Mouse (Mus musculus): ENCODE results near the gene Notch4. TPM values are rescaled to one million over a fixed set of nuclear protein-coding genes. Genes with fewer than 3 reads are reported as not detected.

Gene Notch4
- polyA plus RNA-seq, 1 experiment from 2014 or later: 6.1 TPM

GRCm38 (mm10) chr17:34631647-34632046 is 67.6 kb downstream of the Notch4 start:
- H3K4me3 ChIP-seq (ENCODE audit: low read length): peak overlapping the region; percentile 37
- WGBS: 3% methylated on average over 11 of the region's 12 CpGs
- peaks cover 39% of the 10 kb centered on the region for H3K4me1 ChIP-seq (ENCODE audit: control insufficient read depth, insufficient read depth, low read depth, low read length)

GRCm38 (mm10) chr17:34632261-34632691 is 68.2 kb downstream of the Notch4 start:
- no peak overlapping the region for H3K27ac ChIP-seq (ENCODE audit: low read depth, low read length)
- no peaks in the 10 kb centered on the region for H3K9me3 ChIP-seq (ENCODE audit: control insufficient read depth, low read length)
- H3K4me2 ChIP-seq (ENCODE audit: low read length): peak overlapping the region; percentile 84
- WGBS: 5% methylated on average over 26 of the region's 26 CpGs
- H3K36me3 ChIP-seq (ENCODE audit: control insufficient read depth, insufficient read depth, low read length): no peaks in the 10 kb centered on the region
- peak overlapping the region; percentile 37 for H3K4me3 ChIP-seq (ENCODE audit: low read length)
- peaks cover 39% of the 10 kb centered on the region for H3K4me1 ChIP-seq (ENCODE audit: control insufficient read depth, insufficient read depth, low read depth, low read length)
- H3K9ac ChIP-seq (ENCODE audit: low read depth, low read length): peak overlapping the region; percentile 57
- H3K27me3 ChIP-seq (replicated peaks; ENCODE audit: control insufficient read depth, insufficient read depth, low read length): peaks cover 3% of the 10 kb centered on the region; the same call in 1 of the 2 replicates
- no peak for ATAC-seq

More at GRCm38 (mm10) chr17:34631647-34632046, 67.6 kb downstream of the Notch4 start:
- H3K27ac ChIP-seq (ENCODE audit: low read depth, low read length): no peak overlapping the region
- H3K9ac ChIP-seq (ENCODE audit: low read depth, low read length): peak overlapping the region; percentile 57
- H3K36me3 ChIP-seq (ENCODE audit: control insufficient read depth, insufficient read depth, low read length): no peaks in the 10 kb centered on the region
- ATAC-seq: no peak
- H3K4me2 ChIP-seq (ENCODE audit: low read length): peak overlapping the region; percentile 84
- peaks cover 3% of the 10 kb centered on the region; the same call in 1 of the 2 replicates for H3K27me3 ChIP-seq (replicated peaks; ENCODE audit: control insufficient read depth, insufficient read depth, low read length)
- H3K9me3 ChIP-seq (ENCODE audit: control insufficient read depth, low read length): no peaks in the 10 kb centered on the region

DNA sequence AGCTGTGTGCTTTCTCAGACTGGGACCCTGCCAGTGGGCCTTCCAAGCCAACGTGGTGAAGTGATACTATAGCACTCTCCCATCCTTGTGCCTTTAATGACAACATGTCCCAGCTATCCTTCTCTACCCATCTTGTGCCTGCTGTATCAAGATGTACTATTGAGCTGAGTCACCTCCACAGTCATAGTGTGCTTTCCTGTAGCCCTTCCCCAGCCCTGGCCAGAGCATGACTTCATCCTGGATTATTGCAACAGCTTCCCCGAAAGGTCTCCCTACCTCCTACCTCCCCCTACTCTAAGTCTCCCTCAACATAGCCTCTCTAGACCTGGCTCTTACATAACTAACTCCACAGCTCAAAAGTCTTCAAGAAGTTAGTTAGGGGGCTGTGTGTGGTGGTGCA is 71.6 kb downstream of the Notch4 start:
- no peak for ATAC-seq
- no peak overlapping the region for H3K27ac ChIP-seq (ENCODE audit: low read depth, low read length)
- no peak overlapping the region for H3K9ac ChIP-seq (ENCODE audit: low read depth, low read length)
- no peaks in the 10 kb centered on the region for H3K9me3 ChIP-seq (ENCODE audit: control insufficient read depth, low read length)
- peaks cover 14% of the 10 kb centered on the region for H3K4me1 ChIP-seq (ENCODE audit: control insufficient read depth, insufficient read depth, low read depth, low read length)
- H3K4me2 ChIP-seq (ENCODE audit: low read length): no peak overlapping the region
- WGBS: 69% methylated on average over 2 of the region's 2 CpGs
- H3K27me3 ChIP-seq (replicated peaks; ENCODE audit: control insufficient read depth, insufficient read depth, low read length): peaks cover 3% of the 10 kb centered on the region; the same call in 1 of the 2 replicates
- H3K36me3 ChIP-seq (ENCODE audit: control insufficient read depth, insufficient read depth, low read length): no peaks in the 10 kb centered on the region
- no peak overlapping the region for H3K4me3 ChIP-seq (ENCODE audit: low read length)

- Histone ChIP-seq H3K27ac (ENCODE audit: low read depth, low read length) (no peak overlapping the region), H3K4me3 (ENCODE audit: low read length) (no peak overlapping the region), H3K4me2 (ENCODE audit: low read length) (no peak overlapping the region), H3K36me3 (ENCODE audit: control insufficient read depth, insufficient read depth, low read length) (no peaks in the 10 kb centered on the region), H3K9ac (ENCODE audit: low read depth, low read length) (no peak overlapping the region), H3K27me3 (replicated peaks; ENCODE audit: control insufficient read depth, insufficient read depth, low read length) (no peaks in the 10 kb centered on the region), H3K9me3 (ENCODE audit: control insufficient read depth, low read length) (no peaks in the 10 kb centered on the region), H3K4me1 (ENCODE audit: control insufficient read depth, insufficient read depth, low read depth, low read length) (peaks cover 4% of the 10 kb centered on the region; the same call in 1 of the 2 replicates)
- ATAC-seq: no peak
- WGBS: 65% methylated on average over 3 of the region's 3 CpGs
These were observed 73.4 kb downstream of the Notch4 start for GRCm38 (mm10) chr17:34637459-34637858.

Other genes with a start within 250 kb of the Notch4 start
- 0.25 and 0.31 TPM in 2 replicates for gene H2-Eb2, start 238.6 kb upstream of the Notch4 start, polyA plus RNA-seq (2015; fragmentation: Nextera tagmentation; extraction: Ambion mirVana)
- gene Btnl2, start 209.4 kb upstream of the Notch4 start, polyA plus RNA-seq (2015; fragmentation: Nextera tagmentation; extraction: Ambion mirVana): not detected in 2 replicates
- gene Btnl1, start 187.1 kb upstream of the Notch4 start, polyA plus RNA-seq (2015; fragmentation: Nextera tagmentation; extraction: Ambion mirVana): not detected in 2 replicates
- gene BC051142, start 165.4 kb upstream of the Notch4 start, polyA plus RNA-seq (2015; fragmentation: Nextera tagmentation; extraction: Ambion mirVana): 3.7 and 4.5 TPM in 2 replicates
- gene Btnl4, start 87.0 kb upstream of the Notch4 start, polyA plus RNA-seq (2015; fragmentation: Nextera tagmentation; extraction: Ambion mirVana): not detected in 2 replicates
- not detected in 2 replicates for gene Btnl6, start 46.9 kb upstream of the Notch4 start, polyA plus RNA-seq (2015; fragmentation: Nextera tagmentation; extraction: Ambion mirVana)
- 3.4 and 4.9 TPM in 2 replicates for gene Gpsm3, start 25.5 kb downstream of the Notch4 start, polyA plus RNA-seq (2015; fragmentation: Nextera tagmentation; extraction: Ambion mirVana)
- gene Pbx2, start 27.0 kb downstream of the Notch4 start, polyA plus RNA-seq (2015; fragmentation: Nextera tagmentation; extraction: Ambion mirVana): 7.3 and 8.3 TPM in 2 replicates
- gene Ager, start 33.6 kb downstream of the Notch4 start, polyA plus RNA-seq (2015; fragmentation: Nextera tagmentation; extraction: Ambion mirVana): 1.3 and 1.6 TPM in 2 replicates
- gene Rnf5, start 39.4 kb downstream of the Notch4 start, polyA plus RNA-seq (2015; fragmentation: Nextera tagmentation; extraction: Ambion mirVana): 281 and 296 TPM in 2 replicates
- 122 and 128 TPM in 2 replicates for gene Agpat1, start 40.0 kb downstream of the Notch4 start, polyA plus RNA-seq (2015; fragmentation: Nextera tagmentation; extraction: Ambion mirVana)
- gene Egfl8, start 51.7 kb downstream of the Notch4 start, polyA plus RNA-seq (2015; fragmentation: Nextera tagmentation; extraction: Ambion mirVana): 8.3 and 9.5 TPM in 2 replicates
- 19.9 and 23.5 TPM in 2 replicates for gene Ppt2, start 64.2 kb downstream of the Notch4 start, polyA plus RNA-seq (2015; fragmentation: Nextera tagmentation; extraction: Ambion mirVana)
- 6.8 and 8.1 TPM in 2 replicates for gene Prrt1, start 65.3 kb downstream of the Notch4 start, polyA plus RNA-seq (2015; fragmentation: Nextera tagmentation; extraction: Ambion mirVana)
- gene Fkbpl, start 80.5 kb downstream of the Notch4 start, polyA plus RNA-seq (2015; fragmentation: Nextera tagmentation; extraction: Ambion mirVana): 13.5 and 17.0 TPM in 2 replicates
- 110 and 121 TPM in 2 replicates for gene Atf6b, start 82.9 kb downstream of the Notch4 start, polyA plus RNA-seq (2015; fragmentation: Nextera tagmentation; extraction: Ambion mirVana)
- gene Tnxb, start 106.3 kb downstream of the Notch4 start, polyA plus RNA-seq (2015; fragmentation: Nextera tagmentation; extraction: Ambion mirVana): 0.30 and 0.34 TPM in 2 replicates
- gene C4b, start 179.6 kb downstream of the Notch4 start, polyA plus RNA-seq (2015; fragmentation: Nextera tagmentation; extraction: Ambion mirVana): 0.19 and 0.25 TPM in 2 replicates
- gene Cyp21a1, start 240.3 kb downstream of the Notch4 start, polyA plus RNA-seq (2015; fragmentation: Nextera tagmentation; extraction: Ambion mirVana): not detected in 2 replicates

Data from hindbrain, embryonic 16.5 days (tissue).